ENCODE assay signal across 8 mouse cellular contexts in genomic region chr1:143702741-143703262, GRCm38 (mm10). TPM values are rescaled to one million over a fixed set of nuclear protein-coding genes. Genes with fewer than 3 reads are reported as not detected.
DNase-seq lines count a peak whose midpoint lies in the region; ATAC-seq and TF ChIP-seq lines count a peak whose summit lies in the region.

TSS of gene Cdc73 (minus strand) at chr1:143702893.

- WGBS in hindbrain, embryonic 10.5 days = 0% methylated on average over 74 of the region's 74 CpGs
- WGBS in lung, embryonic 16.5 days = under 1% methylated on average over 35 of the region's 74 CpGs
- under 1% methylated on average over 71 of the region's 74 CpGs for WGBS in thymus, adult 2 months

- peaks cover 8% of the 10 kb centered on the region for H3K36me3 ChIP-seq in hindbrain, embryonic 10.5 days
- H3K36me3 ChIP-seq in lung, embryonic 16.5 days (ENCODE audit: control insufficient read depth, insufficient read depth, low read length) = peaks cover 3% of the 10 kb centered on the region; the same call in 1 of the 2 replicates
- H3K36me3 ChIP-seq in thymus, adult 2 months (ENCODE audit: control insufficient read depth, insufficient read depth, low read length) = no peaks in the 10 kb centered on the region; the same call in 1 of the 2 replicates

- peak; percentile 61 for TF ChIP-seq POLR2A in thymus, adult 2 months (IDR thresholded peaks at IDR 0.05; ENCODE audit: control insufficient read depth, extremely low read depth, insufficient read depth, low read length, poor library complexity)

- peak within 1 kb of the TSS; percentile 98 for H3K27ac ChIP-seq in hindbrain, embryonic 10.5 days
- H3K27ac ChIP-seq in lung, embryonic 16.5 days (ENCODE audit: low read length) = peak within 1 kb of the TSS; percentile 88
- H3K27ac ChIP-seq in thymus, adult 2 months (ENCODE audit: control insufficient read depth, insufficient read depth, low read length) = peak within 1 kb of the TSS; percentile 68

- peaks cover 15% of the 10 kb centered on the region; the same call in 1 of the 2 replicates for H3K4me1 ChIP-seq in hindbrain, embryonic 10.5 days (replicated peaks)
- peaks cover 12% of the 10 kb centered on the region for H3K4me1 ChIP-seq in lung, embryonic 16.5 days (replicated peaks; ENCODE audit: control insufficient read depth, insufficient read depth, low read length)
- H3K4me1 ChIP-seq in thymus, adult 2 months (replicated peaks; ENCODE audit: control insufficient read depth, insufficient read depth, low read length) = no peaks in the 10 kb centered on the region

- H3K9me3 ChIP-seq in hindbrain, embryonic 10.5 days = no peaks in the 10 kb centered on the region
- H3K9me3 ChIP-seq in lung, embryonic 16.5 days (ENCODE audit: control insufficient read depth, low read length) = no peaks in the 10 kb centered on the region

- peak within 1 kb of the TSS; percentile 73 for H3K4me2 ChIP-seq in lung, embryonic 16.5 days (ENCODE audit: low read depth, low read length)

- peak; percentile 94 for DNase-seq in Muller cell, postnatal 12 days (ENCODE audit: inconsistent ontology term)
- DNase-seq in cerebellum, adult 9-10 months = peak; percentile 92
- peak; percentile 90 for DNase-seq in hindbrain, embryonic 10.5 days (ENCODE audit: low spot score)
- peak; percentile 93 for DNase-seq in layer of hippocampus, adult 9-11 months
- peak; percentile 85 for DNase-seq in ovary, adult 18-20 months (ENCODE audit: low spot score)
- peak; percentile 92 for DNase-seq in thymus, adult 2 months

- no peaks in the 10 kb centered on the region for H3K27me3 ChIP-seq in hindbrain, embryonic 10.5 days (ENCODE audit: insufficient read depth, poor library complexity, severe bottlenecking)
- no peaks in the 10 kb centered on the region for H3K27me3 ChIP-seq in lung, embryonic 16.5 days (ENCODE audit: control insufficient read depth, insufficient read depth, low read depth, low read length)
- no peaks in the 10 kb centered on the region for H3K27me3 ChIP-seq in thymus, adult 2 months (ENCODE audit: control insufficient read depth, insufficient read depth, low read length)

- peak; percentile 96 for ATAC-seq in frontal cortex, adult (ENCODE audit: low TSS enrichment)
- peak; percentile 100 for ATAC-seq in lung, embryonic 16.5 days (ENCODE audit: low read depth)

- H3K9ac ChIP-seq in lung, embryonic 16.5 days (ENCODE audit: low read length) = peak within 1 kb of the TSS; percentile 95

- H3K4me3 ChIP-seq in hindbrain, embryonic 10.5 days = peak within 1 kb of the TSS; percentile 84
- peak within 1 kb of the TSS; percentile 86 for H3K4me3 ChIP-seq in lung, embryonic 16.5 days (ENCODE audit: low read length)
- H3K4me3 ChIP-seq in thymus, adult 2 months (ENCODE audit: control insufficient read depth, insufficient read depth, low read length) = peak within 1 kb of the TSS; percentile 99

- TF ChIP-seq CTCF in thymus, adult 2 months (IDR thresholded peaks at IDR 0.05; ENCODE audit: borderline replicate concordance, control insufficient read depth, extremely low read depth, insufficient read depth, low read length, poor library complexity) = peak; percentile 92

RNA-seq across cellular contexts. Expression of gene Cdc73, which starts in this region (rescaled TPM):
- 27.9 and 34.6 TPM in 2 replicates for polyA plus RNA-seq in hindbrain, embryonic 10.5 days (2016; fragmentation: Nextera tagmentation; extraction: Ambion mirVana)
- 10.4 and 13.0 TPM in 2 replicates for polyA plus RNA-seq in lung, embryonic 16.5 days (2015; fragmentation: Nextera tagmentation; extraction: Ambion mirVana)
- 2.7 and 3.6 TPM in 2 replicates for polyA plus RNA-seq in thymus, adult 2 months (2012; rRNA removed)

Comparison
In these comparisons a context has a peak if more than half of its experiments do, and no peak if none do; other contexts are left out.
1. Peak in every context shown above with its lines: DNase-seq, ATAC-seq, H3K4me3 ChIP-seq and H3K27ac ChIP-seq.